Mouse (Mus musculus) v-Abl transformed pro-B cells (cell line): ENCODE results near the gene Adora2a.
"Not testable (repeated sequence)": the region's sequence is repeated elsewhere in the genome, so short reads cannot be mapped to it uniquely, and the experiment has no call there.

Experiments
- in situ Hi-C, 2 experiments: fragments of 400-800 bp; cut with MboI; formaldehyde crosslinking; loops; one replicate each; pipeline ENCODE4 v1.15.1; 2025; ENCODE audit not compliant: unreplicated experiment in 2 of 2

The Adora2a gene

DNA sequence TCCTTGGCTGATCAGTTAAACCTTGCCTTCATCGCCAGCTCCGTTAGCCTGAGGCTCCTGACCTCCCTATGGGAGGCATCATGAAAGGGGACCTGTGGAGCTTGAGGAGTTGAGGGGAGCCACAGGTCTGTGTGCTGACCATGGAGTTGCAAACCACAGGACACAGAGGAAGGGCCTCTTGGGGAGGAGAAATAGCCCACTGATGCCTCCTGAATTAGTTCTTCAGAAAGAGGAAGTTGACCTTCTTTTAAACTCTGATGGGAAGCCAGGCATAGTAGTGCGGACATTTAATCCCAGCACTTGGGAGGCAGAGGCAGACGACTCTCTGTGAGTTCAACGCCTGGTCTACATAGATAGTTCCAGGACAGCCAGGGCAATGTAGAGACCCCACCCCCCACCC is 22.2 kb downstream of the Adora2a start:
- in situ Hi-C loops = no loop called here

- in situ Hi-C loops = no loop called here
These were observed 22.7 kb downstream of the Adora2a start for GRCm38 (mm10) chr10:75339377-75339776.

GRCm38 (mm10) chr10:75341936-75342335 is 25.3 kb downstream of the Adora2a start:
- in situ Hi-C loops = no loop called here

GRCm38 (mm10) chr10:75344563-75344962 is 27.9 kb downstream of the Adora2a start:
- in situ Hi-C loops = not testable (repeated sequence)

DNA sequence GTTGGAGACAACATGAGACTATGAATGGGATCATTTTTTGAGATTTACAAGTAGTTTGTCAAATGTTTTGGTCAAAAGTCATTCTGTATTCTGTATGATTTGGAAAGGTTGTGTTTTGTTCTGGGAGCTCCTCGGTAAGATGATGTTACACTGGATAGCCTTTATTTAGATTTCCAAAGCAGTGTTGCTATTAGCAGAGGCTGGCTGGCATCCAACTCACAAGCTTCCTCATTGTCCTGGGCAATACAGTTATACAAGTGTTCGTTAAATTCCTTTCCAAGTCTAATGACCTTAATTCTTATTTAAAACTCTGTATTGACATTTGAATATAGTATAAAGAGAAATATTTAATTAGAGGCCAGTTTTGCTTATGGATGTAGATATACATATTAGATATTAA is 28.6 kb downstream of the Adora2a start:
- in situ Hi-C loops = no loop called here

- in situ Hi-C loops = no loop called here
These were observed 33.9 kb downstream of the Adora2a start for GRCm38 (mm10) chr10:75350564-75350963.

DNA sequence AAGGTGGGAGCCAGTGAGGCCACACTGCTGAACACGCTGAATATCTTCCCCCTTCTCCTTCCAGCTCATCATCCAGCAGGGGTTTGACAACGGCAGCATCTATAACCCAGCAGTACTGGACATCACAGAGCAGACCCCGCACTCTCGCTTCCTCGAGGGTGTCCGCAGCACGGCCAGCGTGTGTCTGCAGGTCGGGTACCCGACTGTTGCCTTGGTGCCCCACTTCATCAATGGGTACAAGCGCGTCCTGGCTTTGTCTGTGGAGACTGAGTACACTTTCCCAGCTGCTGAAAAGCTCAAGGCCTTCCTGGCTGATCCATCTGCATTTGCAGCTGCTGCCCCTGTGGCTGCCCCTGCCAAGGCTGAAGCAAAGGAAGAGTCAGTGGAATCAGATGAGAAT is 35.9 kb downstream of the Adora2a start:
- in situ Hi-C loops = no loop called here

DNA sequence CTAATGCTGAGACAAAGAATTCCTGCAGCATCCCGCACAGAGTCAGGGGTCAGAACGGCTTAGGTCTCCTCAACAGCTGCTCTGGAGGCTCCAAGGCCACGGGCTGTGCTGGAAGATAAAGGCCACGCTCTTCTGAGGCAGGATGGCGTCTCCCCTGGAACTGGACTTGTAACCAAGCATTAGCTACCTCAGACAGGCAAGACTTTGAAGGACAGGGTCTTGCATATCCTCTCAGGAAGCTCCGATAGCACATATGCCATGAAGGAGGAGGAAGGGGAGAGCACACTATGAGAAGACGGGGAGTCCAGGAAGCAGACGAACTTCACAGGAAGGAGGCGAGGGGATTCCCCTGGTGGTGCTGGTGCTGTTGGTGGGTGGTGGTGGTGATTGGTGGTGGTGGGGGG is 37.2 kb downstream of the Adora2a start:
- in situ Hi-C loops = not testable (repeated sequence)

- in situ Hi-C loops = no loop called here
These were observed 38.7 kb downstream of the Adora2a start for GRCm38 (mm10) chr10:75355341-75355740.

- in situ Hi-C loops = not testable (repeated sequence)
These were observed 47.6 kb downstream of the Adora2a start for GRCm38 (mm10) chr10:75364214-75364690.

- in situ Hi-C loops = no loop called here
These were observed 48.1 kb downstream of the Adora2a start for GRCm38 (mm10) chr10:75364796-75365195.

DNA sequence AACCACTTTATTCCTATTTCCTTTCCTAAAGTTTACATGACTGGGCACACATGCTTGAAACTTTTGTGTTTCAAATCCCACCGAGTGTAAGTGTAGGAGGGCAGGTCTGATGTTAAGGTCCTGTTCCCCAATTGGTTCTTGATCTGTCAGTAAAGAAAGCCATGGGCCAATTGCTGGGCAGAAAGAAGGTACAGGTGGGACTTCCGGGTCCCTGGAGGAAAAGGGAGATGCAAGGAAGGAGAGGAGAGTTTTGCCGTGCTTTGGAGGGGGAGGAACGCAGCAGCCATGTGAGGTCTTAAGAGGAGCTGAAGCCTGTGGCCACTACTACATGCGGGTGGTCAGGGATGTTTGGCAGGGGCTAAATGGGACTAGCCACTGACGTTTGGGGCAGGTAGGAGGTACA is 48.6 kb downstream of the Adora2a start:
- in situ Hi-C loops = no loop called here

GRCm38 (mm10) chr10:75373655-75374351 is 57.1 kb downstream of the Adora2a start:
- in situ Hi-C loops = not testable (repeated sequence)

- in situ Hi-C loops = no loop called here
These were observed 62.0 kb downstream of the Adora2a start for GRCm38 (mm10) chr10:75378688-75379087.
